Mouse (Mus musculus) lung, embryonic 16.5 days (tissue): ENCODE measurements around the gene Gm9913. TPM values are rescaled to one million over a fixed set of nuclear protein-coding genes. Genes with fewer than 3 reads are reported as not detected.

Experiments used
- ATAC-seq: fragments of 200-750 bp; cut with Nextera tagmentation; 2 replicates; pipeline ENCODE4 v1.8.0; 2017; ENCODE audit warnings: low read depth, mild to moderate bottlenecking, moderate library complexity
- H3K27ac ChIP-seq: fragments of 300-500 bp; sonication (generic); 2 replicates; pipeline ENCODE4 v1.5.1; 2014; ENCODE audit warnings: mild to moderate bottlenecking, control low read depth, low read length
- H3K27me3 ChIP-seq: fragments of 300-500 bp; sonication (generic); 2 replicates; pipeline ENCODE4 v1.6.1; 2014; ENCODE audit warnings: low read depth, low read length, mixed read lengths; ENCODE audit not compliant: control insufficient read depth, insufficient read depth
- H3K36me3 ChIP-seq: fragments of 300-500 bp; sonication (generic); 2 replicates; pipeline ENCODE4 v1.6.1; 2014; ENCODE audit warnings: low read length; ENCODE audit not compliant: control insufficient read depth, insufficient read depth
- H3K4me1 ChIP-seq: fragments of 300-500 bp; sonication (generic); replicated peaks from 2 replicates; pipeline ENCODE4 v1.6.1; 2014; ENCODE audit warnings: low read length, mixed read lengths; ENCODE audit not compliant: control insufficient read depth, insufficient read depth
- H3K4me2 ChIP-seq: fragments of 300-500 bp; sonication (generic); 2 replicates; pipeline ENCODE4 v1.6.1; 2014; ENCODE audit warnings: low read depth, low read length, control low read depth
- H3K4me3 ChIP-seq: fragments of 300-500 bp; sonication (generic); 2 replicates; pipeline ENCODE4 v1.5.1; 2014; ENCODE audit warnings: mild to moderate bottlenecking, low read length, control low read depth
- H3K9ac ChIP-seq: fragments of 300-500 bp; sonication (generic); 2 replicates; pipeline ENCODE4 v1.6.1; 2014; ENCODE audit warnings: low read length, control low read depth
- H3K9me3 ChIP-seq: fragments of 300-500 bp; sonication (generic); 2 replicates; pipeline ENCODE4 v1.6.1; 2016; ENCODE audit warnings: low read length; ENCODE audit not compliant: control insufficient read depth
- WGBS: fragments of 180-500 bp; shearing (Covaris S2); extraction: QIAGEN DNeasy Blood & Tissue Kit; methylation state at CpG from one replicate; pipeline ENCODE4 v1.1.7; 2014; 5-methylcytosine and 5-hydroxymethylcytosine counted together
- polyA plus RNA-seq: library from polyadenylated mRNA; unstranded; fragments of >200 nt; fragmentation: Nextera tagmentation; extraction: Ambion mirVana; gene quantifications from 2 replicates; pipeline ENCODE4 v1.2.1, GENCODE M21; 2015

Gene Gm9913
- polyA plus RNA-seq, 1 experiment from 2014 or later, result 0.35 TPM

GRCm38 (mm10) chr2:125507893-125508292 is 3.0 kb downstream of the Gm9913 start, which contains the start of gene Fbn1:
TSS of gene Fbn1 (minus strand) at chr2:125507993.
- H3K9ac ChIP-seq, result peak within 1 kb of the TSS; percentile 83
- WGBS, result 69% methylated on average over 4 of the region's 4 CpGs
- H3K36me3 ChIP-seq, result no peaks in the 10 kb centered on the region
- H3K4me2 ChIP-seq, result peak within 1 kb of the TSS; percentile 92
- no peaks in the 10 kb centered on the region for H3K9me3 ChIP-seq
- H3K27ac ChIP-seq, result peak within 1 kb of the TSS; percentile 92
- ATAC-seq, result no peak
- peak within 1 kb of the TSS; percentile 76 for H3K4me3 ChIP-seq
- peaks cover 9% of the 10 kb centered on the region for H3K4me1 ChIP-seq
- peaks cover 5% of the 10 kb centered on the region; the same call in 1 of the 2 replicates for H3K27me3 ChIP-seq

- Histone ChIP-seq H3K27ac (no peak overlapping the region), H3K9me3 (no peaks in the 10 kb centered on the region), H3K4me1 (peaks cover 7% of the 10 kb centered on the region), H3K4me2 (no peak overlapping the region), H3K4me3 (no peak overlapping the region), H3K36me3 (no peaks in the 10 kb centered on the region), H3K27me3 (peaks cover 5% of the 10 kb centered on the region; the same call in 1 of the 2 replicates), H3K9ac (no peak overlapping the region)
- 93% methylated on average over 5 of the region's 5 CpGs for WGBS
- no peak for ATAC-seq
Observed at GRCm38 (mm10) chr2:125508381-125508780, 3.5 kb downstream of the Gm9913 start.

- Histone ChIP-seq H3K4me2 (no peak overlapping the region), H3K36me3 (no peaks in the 10 kb centered on the region), H3K4me1 (peaks cover 14% of the 10 kb centered on the region), H3K27ac (no peak overlapping the region), H3K9me3 (no peaks in the 10 kb centered on the region), H3K4me3 (no peak overlapping the region), H3K27me3 (no peaks in the 10 kb centered on the region; the same call in 1 of the 2 replicates), H3K9ac (no peak overlapping the region)
- ATAC-seq, result no peak
- 73% methylated on average over 2 of the region's 2 CpGs for WGBS
Observed at GRCm38 (mm10) chr2:125510752-125511151, 5.9 kb downstream of the Gm9913 start.

GRCm38 (mm10) chr2:125511898-125512297 is 7.0 kb downstream of the Gm9913 start:
- WGBS, result 68% methylated on average over 4 of the region's 4 CpGs
- no peak overlapping the region for H3K4me3 ChIP-seq
- H3K4me2 ChIP-seq, result no peak overlapping the region
- H3K4me1 ChIP-seq, result peaks cover 20% of the 10 kb centered on the region
- H3K36me3 ChIP-seq, result no peaks in the 10 kb centered on the region
- ATAC-seq, result no peak
- no peaks in the 10 kb centered on the region for H3K9me3 ChIP-seq
- H3K9ac ChIP-seq, result no peak overlapping the region
- no peak overlapping the region for H3K27ac ChIP-seq
- H3K27me3 ChIP-seq, result no peaks in the 10 kb centered on the region; the same call in 1 of the 2 replicates

GRCm38 (mm10) chr2:125512544-125512943 is 7.7 kb downstream of the Gm9913 start:
- H3K4me1 ChIP-seq, result peaks cover 17% of the 10 kb centered on the region
- no peak for ATAC-seq
- 80% methylated on average over 4 of the region's 4 CpGs for WGBS
- no peak overlapping the region for H3K9ac ChIP-seq
- no peak overlapping the region for H3K4me2 ChIP-seq
- H3K27me3 ChIP-seq, result no peaks in the 10 kb centered on the region; the same call in 1 of the 2 replicates
- H3K36me3 ChIP-seq, result no peaks in the 10 kb centered on the region
- H3K4me3 ChIP-seq, result no peak overlapping the region
- H3K27ac ChIP-seq, result no peak overlapping the region
- H3K9me3 ChIP-seq, result no peaks in the 10 kb centered on the region

GRCm38 (mm10) chr2:125514391-125514790 is 9.5 kb downstream of the Gm9913 start:
- H3K4me1 ChIP-seq, result peaks cover 17% of the 10 kb centered on the region
- H3K4me2 ChIP-seq, result no peak overlapping the region
- no peaks in the 10 kb centered on the region for H3K36me3 ChIP-seq
- no peak overlapping the region for H3K27ac ChIP-seq
- WGBS, result 54% methylated on average over 3 of the region's 3 CpGs
- ATAC-seq, result no peak
- H3K27me3 ChIP-seq, result no peaks in the 10 kb centered on the region
- no peak overlapping the region for H3K4me3 ChIP-seq
- no peaks in the 10 kb centered on the region for H3K9me3 ChIP-seq
- H3K9ac ChIP-seq, result no peak overlapping the region

GRCm38 (mm10) chr2:125515291-125516057 is 10.6 kb downstream of the Gm9913 start:
- Histone ChIP-seq H3K9me3 (no peaks in the 10 kb centered on the region), H3K9ac (peak overlapping the region; percentile 24; the same call in 1 of the 2 replicates), H3K4me3 (no peak overlapping the region), H3K27ac (peak overlapping the region; percentile 73), H3K36me3 (no peaks in the 10 kb centered on the region), H3K27me3 (no peaks in the 10 kb centered on the region), H3K4me1 (peaks cover 17% of the 10 kb centered on the region), H3K4me2 (no peak overlapping the region)
- 50% methylated on average over 12 of the region's 12 CpGs for WGBS
- no peak; the same call in 1 of the 2 replicates for ATAC-seq

GRCm38 (mm10) chr2:125516594-125516993 is 11.7 kb downstream of the Gm9913 start:
- Histone ChIP-seq H3K36me3 (no peaks in the 10 kb centered on the region), H3K9ac (no peak overlapping the region), H3K4me2 (no peak overlapping the region), H3K9me3 (no peaks in the 10 kb centered on the region), H3K4me3 (no peak overlapping the region), H3K27ac (peak overlapping the region; percentile 73), H3K27me3 (no peaks in the 10 kb centered on the region), H3K4me1 (peaks cover 17% of the 10 kb centered on the region)
- WGBS, result 11% methylated on average over 4 of the region's 4 CpGs
- peak; percentile 96 for ATAC-seq

- H3K9me3 ChIP-seq, result no peaks in the 10 kb centered on the region
- WGBS, result 62% methylated on average over 2 of the region's 2 CpGs
- H3K4me2 ChIP-seq, result no peak overlapping the region
- no peaks in the 10 kb centered on the region for H3K27me3 ChIP-seq
- no peak overlapping the region for H3K27ac ChIP-seq
- no peaks in the 10 kb centered on the region for H3K36me3 ChIP-seq
- no peak overlapping the region for H3K9ac ChIP-seq
- ATAC-seq, result no peak
- H3K4me3 ChIP-seq, result no peak overlapping the region
- H3K4me1 ChIP-seq, result no peaks in the 10 kb centered on the region
Observed at GRCm38 (mm10) chr2:125525484-125525883, 20.6 kb downstream of the Gm9913 start.
